Mouse (Mus musculus) spleen, adult 2 months (tissue): Measurements from ENCODE around the gene 2810006K23Rik.

Experiments used
- CTCF ChIP-seq: fragments of 200-500 bp; IDR thresholded peaks from 2 replicates; pipeline ENCODE4 v1.5.1; 2011; ENCODE audit warnings: mild to moderate bottlenecking, inconsistent platforms; ENCODE audit not compliant: insufficient read depth, insufficient read length, insufficient replicate concordance; ENCODE audit errors: extremely low read depth
- POLR2A ChIP-seq: fragments of 200-500 bp; IDR thresholded peaks from 2 replicates; pipeline ENCODE4 v1.6.1; 2011; ENCODE audit warnings: low read depth, low read length, inconsistent platforms

GRCm38 (mm10) chr5:124352141-124352920 is 24.4 kb downstream of the 2810006K23Rik start:
- no peak for TF ChIP-seq POLR2A
- no peak for TF ChIP-seq CTCF
